Mouse (Mus musculus) limb, embryonic 15.5 days (tissue): Measurements from ENCODE around the gene Slc30a10. TPM values are rescaled to one million over a fixed set of nuclear protein-coding genes. Genes with fewer than 3 reads are reported as not detected.

Experiments
- ATAC-seq: fragments of 200-750 bp; cut with Nextera tagmentation; 2 replicates; pipeline ENCODE4 v1.8.0; 2017; ENCODE audit warnings: low read depth, moderate TSS enrichment; ENCODE audit not compliant: insufficient number of reproducible peaks, low FRiP score, low TSS enrichment
- H3K27ac ChIP-seq: fragments of 300-500 bp; sonication (generic); 2 replicates; pipeline ENCODE4 v1.5.1; 2015; ENCODE audit warnings: moderate library complexity, mild to moderate bottlenecking, inconsistent platforms
- H3K27me3 ChIP-seq: fragments of 300-500 bp; sonication (generic); 2 replicates; pipeline ENCODE4 v1.6.1; 2015; ENCODE audit warnings: inconsistent platforms
- H3K36me3 ChIP-seq: fragments of 300-500 bp; sonication (generic); 2 replicates; pipeline ENCODE4 v1.6.1; 2015; ENCODE audit warnings: inconsistent platforms
- H3K4me1 ChIP-seq: fragments of 300-500 bp; sonication (generic); 2 replicates; pipeline ENCODE4 v1.6.1; 2015; ENCODE audit warnings: inconsistent platforms
- H3K4me2 ChIP-seq: fragments of 300-500 bp; sonication (generic); 2 replicates; pipeline ENCODE4 v1.6.1; 2015; ENCODE audit warnings: mild to moderate bottlenecking, inconsistent platforms
- H3K4me3 ChIP-seq: fragments of 300-500 bp; sonication (generic); 2 replicates; pipeline ENCODE4 v1.5.1; 2015; ENCODE audit warnings: mild to moderate bottlenecking, inconsistent platforms
- H3K9ac ChIP-seq: fragments of 300-500 bp; sonication (generic); 2 replicates; pipeline ENCODE4 v1.6.1; 2015; ENCODE audit warnings: inconsistent platforms
- H3K9me3 ChIP-seq: fragments of 300-500 bp; sonication (generic); 2 replicates; pipeline ENCODE4 v1.6.1; 2016; ENCODE audit warnings: inconsistent platforms
- WGBS: fragments of 180-500 bp; shearing (Covaris S2); methylation state at CpG from one replicate; pipeline ENCODE4 v1.1.7; 2015; 5-methylcytosine and 5-hydroxymethylcytosine counted together
- polyA plus RNA-seq: library from polyadenylated mRNA; unstranded; fragments of >200 nt; fragmentation: Nextera tagmentation; extraction: Ambion mirVana; gene quantifications from 2 replicates; pipeline ENCODE4 v1.2.1, GENCODE M21; 2015

Slc30a10 gene
- polyA plus RNA-seq, 1 experiment from 2014 or later = 0.45 TPM

- Histone ChIP-seq H3K4me3 (no peak overlapping the region), H3K9ac (no peak overlapping the region), H3K36me3 (no peaks in the 10 kb centered on the region), H3K4me2 (no peak overlapping the region), H3K4me1 (no peaks in the 10 kb centered on the region), H3K27me3 (no peaks in the 10 kb centered on the region), H3K27ac (no peak overlapping the region), H3K9me3 (no peaks in the 10 kb centered on the region)
- WGBS = 71% methylated on average over 18 of the region's 18 CpGs
- no peak for ATAC-seq
Observed at GRCm38 (mm10) chr1:185441703-185442472, 12.8 kb upstream of the Slc30a10 start.

GRCm38 (mm10) chr1:185448936-185449335 is 5.7 kb upstream of the Slc30a10 start:
- Histone ChIP-seq H3K9ac (no peak overlapping the region), H3K4me2 (no peak overlapping the region), H3K9me3 (no peaks in the 10 kb centered on the region), H3K4me1 (no peaks in the 10 kb centered on the region), H3K27ac (no peak overlapping the region), H3K36me3 (no peaks in the 10 kb centered on the region), H3K4me3 (no peak overlapping the region), H3K27me3 (peaks cover 7% of the 10 kb centered on the region)
- 87% methylated on average over 7 of the region's 7 CpGs for WGBS
- ATAC-seq = no peak

DNA sequence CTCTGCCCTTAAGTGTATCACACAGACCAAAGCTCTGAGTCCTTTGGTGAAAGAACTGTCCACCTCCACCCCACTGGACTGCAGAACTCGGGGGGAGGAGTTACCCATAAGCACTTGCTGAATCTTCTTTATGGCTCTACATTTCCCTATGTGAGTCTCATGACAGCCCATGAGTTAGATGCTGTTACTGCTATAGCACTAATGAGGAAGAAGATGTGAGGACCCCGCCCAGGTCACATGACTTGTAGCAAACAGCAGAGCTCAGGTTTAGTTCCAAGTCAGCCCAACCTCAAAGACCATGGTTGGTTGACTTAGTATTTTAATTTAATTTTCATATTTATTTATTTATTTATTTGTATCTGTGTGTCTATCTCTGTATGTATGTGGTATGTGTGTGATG is 4.9 kb upstream of the Slc30a10 start:
- no peaks in the 10 kb centered on the region for H3K9me3 ChIP-seq
- H3K36me3 ChIP-seq = no peaks in the 10 kb centered on the region
- WGBS = 66% methylated on average over 2 of the region's 2 CpGs
- no peak overlapping the region for H3K4me2 ChIP-seq
- H3K27ac ChIP-seq = no peak overlapping the region
- peaks cover 15% of the 10 kb centered on the region for H3K27me3 ChIP-seq
- no peak for ATAC-seq
- no peak overlapping the region for H3K9ac ChIP-seq
- no peak overlapping the region for H3K4me3 ChIP-seq
- H3K4me1 ChIP-seq = peaks cover 4% of the 10 kb centered on the region; the same call in 1 of the 2 replicates

DNA sequence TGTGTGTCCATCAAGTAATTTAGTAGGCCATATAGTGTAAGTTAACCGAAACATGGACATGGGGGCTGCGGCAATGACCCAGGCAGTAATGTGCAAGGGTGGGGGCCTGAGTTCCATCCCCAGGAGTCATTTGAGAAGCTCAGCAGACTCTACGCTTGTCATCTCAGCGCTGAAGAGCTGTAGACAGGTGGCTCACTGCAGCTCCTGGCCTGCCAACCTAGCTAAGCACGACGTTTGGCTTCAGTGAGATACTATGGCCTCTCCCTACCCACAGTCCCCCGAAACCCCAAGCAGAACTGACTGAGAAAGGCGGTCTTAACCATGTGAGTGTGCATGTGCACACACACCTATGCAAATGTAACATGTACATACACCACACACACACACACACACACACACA is 3.6 kb upstream of the Slc30a10 start:
- no peak overlapping the region for H3K27ac ChIP-seq
- no peaks in the 10 kb centered on the region for H3K9me3 ChIP-seq
- 79% methylated on average over 8 of the region's 8 CpGs for WGBS
- H3K4me2 ChIP-seq = no peak overlapping the region
- peaks cover 28% of the 10 kb centered on the region for H3K27me3 ChIP-seq
- peaks cover 13% of the 10 kb centered on the region for H3K4me1 ChIP-seq
- H3K9ac ChIP-seq = no peak overlapping the region
- no peaks in the 10 kb centered on the region for H3K36me3 ChIP-seq
- no peak for ATAC-seq
- H3K4me3 ChIP-seq = no peak overlapping the region

DNA sequence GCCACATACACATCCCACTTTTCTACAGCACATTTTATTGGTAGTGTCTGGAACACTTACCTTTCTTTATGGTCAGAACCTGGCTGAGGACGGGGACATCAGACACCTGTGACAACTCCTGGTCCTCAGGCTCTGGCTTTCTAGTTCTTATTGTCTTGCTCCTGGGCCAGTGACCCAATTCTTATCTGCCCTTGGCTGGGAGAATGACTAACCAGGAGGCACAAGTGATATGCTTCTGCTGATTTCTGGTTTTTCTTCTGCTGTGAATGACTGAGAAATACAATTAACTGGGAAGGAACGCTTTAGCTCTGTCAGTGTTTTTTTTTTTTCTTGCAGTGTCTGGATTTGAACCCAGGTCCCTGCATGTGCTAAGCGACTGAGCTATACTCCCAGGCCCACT is 3.2 kb upstream of the Slc30a10 start:
- Histone ChIP-seq H3K27ac (no peak overlapping the region), H3K9me3 (no peaks in the 10 kb centered on the region), H3K4me2 (no peak overlapping the region), H3K4me1 (peaks cover 13% of the 10 kb centered on the region), H3K27me3 (peaks cover 32% of the 10 kb centered on the region), H3K9ac (no peak overlapping the region), H3K36me3 (no peaks in the 10 kb centered on the region), H3K4me3 (no peak overlapping the region)
- ATAC-seq = no peak
- WGBS = 83% methylated on average over 3 of the region's 3 CpGs

GRCm38 (mm10) chr1:185452461-185452860 is 2.2 kb upstream of the Slc30a10 start:
- Histone ChIP-seq H3K36me3 (no peaks in the 10 kb centered on the region), H3K9ac (no peak overlapping the region), H3K4me1 (peaks cover 13% of the 10 kb centered on the region), H3K9me3 (no peaks in the 10 kb centered on the region), H3K4me3 (no peak overlapping the region), H3K4me2 (no peak overlapping the region), H3K27me3 (peaks cover 42% of the 10 kb centered on the region), H3K27ac (no peak overlapping the region)
- 91% methylated on average over 6 of the region's 6 CpGs for WGBS
- ATAC-seq = no peak

DNA sequence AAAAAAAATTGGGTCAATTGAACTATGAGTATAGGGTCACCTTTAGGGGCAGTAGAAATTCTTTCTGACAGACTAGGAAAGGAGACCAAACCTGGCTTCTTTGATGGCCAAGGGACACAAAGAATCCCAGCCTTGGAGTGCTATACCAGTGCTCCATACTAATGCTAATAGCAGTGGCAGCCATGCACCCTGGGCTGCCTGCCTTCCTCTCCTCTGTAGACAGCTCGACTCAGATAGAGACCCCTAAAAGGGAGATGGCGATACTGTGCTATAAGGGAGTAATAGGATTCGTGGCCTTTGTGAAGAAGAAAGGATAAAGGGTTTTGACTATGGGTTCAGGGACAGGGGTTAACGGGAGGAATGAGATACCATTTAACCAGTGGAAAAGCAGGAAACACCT is 504 bp upstream of the Slc30a10 start:
- Histone ChIP-seq H3K36me3 (no peaks in the 10 kb centered on the region), H3K4me3 (peak overlapping the region; percentile 51), H3K27me3 (peaks cover 48% of the 10 kb centered on the region), H3K9ac (no peak overlapping the region), H3K27ac (no peak overlapping the region), H3K9me3 (no peaks in the 10 kb centered on the region), H3K4me1 (peaks cover 13% of the 10 kb centered on the region), H3K4me2 (peak overlapping the region; percentile 99)
- 52% methylated on average over 4 of the region's 4 CpGs for WGBS
- no peak for ATAC-seq

DNA sequence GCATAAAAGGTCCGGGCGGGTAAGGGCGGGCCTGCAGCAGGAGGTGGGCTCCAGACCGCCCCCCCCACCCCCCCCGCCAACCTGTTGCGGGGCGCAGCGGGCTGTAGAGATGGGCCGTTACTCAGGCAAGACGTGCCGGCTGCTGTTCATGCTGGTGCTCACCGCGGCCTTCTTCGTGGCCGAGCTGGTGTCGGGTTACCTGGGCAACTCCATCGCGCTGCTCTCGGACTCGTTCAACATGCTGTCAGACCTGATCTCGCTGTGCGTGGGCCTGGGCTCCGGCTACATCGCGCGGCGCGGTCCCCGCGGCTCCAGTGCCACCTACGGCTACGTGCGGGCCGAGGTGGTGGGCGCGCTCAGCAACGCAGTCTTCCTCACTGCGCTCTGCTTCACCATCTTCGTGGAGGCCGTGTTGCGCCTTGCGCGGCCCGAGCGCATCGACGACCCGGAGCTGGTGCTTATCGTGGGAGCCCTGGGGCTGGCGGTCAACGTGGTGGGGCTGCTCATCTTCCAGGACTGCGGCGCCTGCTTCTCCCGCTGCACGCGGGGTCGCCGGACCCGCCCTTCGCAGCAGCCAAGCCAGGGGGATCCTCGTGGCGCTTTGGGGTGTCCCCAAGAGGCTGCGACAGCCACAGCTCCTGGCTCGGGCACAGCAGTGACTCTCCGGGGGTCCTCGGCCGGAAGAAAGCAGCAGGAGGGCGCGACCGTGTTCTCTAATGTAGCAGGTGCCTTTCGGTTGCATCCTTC is 480 bp downstream of the Slc30a10 start:
- H3K4me3 ChIP-seq = peak overlapping the region; percentile 51
- H3K27me3 ChIP-seq = peaks cover 48% of the 10 kb centered on the region
- no peak overlapping the region for H3K27ac ChIP-seq
- H3K9me3 ChIP-seq = no peaks in the 10 kb centered on the region
- under 1% methylated on average over 70 of the region's 71 CpGs for WGBS
- H3K4me2 ChIP-seq = peak overlapping the region; percentile 99
- peaks cover 13% of the 10 kb centered on the region for H3K4me1 ChIP-seq
- 0 out of 2 replicates have a peak, but pooled peaks have one; percentile 27 for ATAC-seq
- no peaks in the 10 kb centered on the region for H3K36me3 ChIP-seq
- H3K9ac ChIP-seq = peak overlapping the region; percentile 35

DNA sequence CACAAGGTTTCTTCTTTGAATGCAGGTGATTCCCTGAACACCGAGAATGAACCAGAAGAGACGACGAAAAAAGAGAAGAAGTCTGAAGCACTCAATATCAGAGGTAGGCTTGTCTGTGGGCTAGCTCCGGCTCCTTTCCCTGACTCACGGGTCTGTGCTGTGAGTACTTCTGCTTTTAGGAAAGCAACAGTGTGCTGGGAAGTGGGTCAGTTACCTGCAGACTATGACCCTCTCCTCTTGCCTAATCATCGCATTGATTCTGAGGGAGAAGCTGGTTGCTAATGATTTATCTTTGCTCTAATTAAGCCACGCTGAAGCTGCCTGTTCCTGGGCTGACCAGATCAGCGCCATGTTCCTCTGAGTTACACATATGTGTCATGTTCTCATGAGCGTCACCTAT is 1.7 kb downstream of the Slc30a10 start:
- H3K4me1 ChIP-seq = peaks cover 13% of the 10 kb centered on the region
- no peak for ATAC-seq
- 86% methylated on average over 9 of the region's 9 CpGs for WGBS
- H3K4me3 ChIP-seq = no peak overlapping the region
- H3K27ac ChIP-seq = no peak overlapping the region
- H3K9me3 ChIP-seq = no peaks in the 10 kb centered on the region
- H3K4me2 ChIP-seq = no peak overlapping the region
- no peaks in the 10 kb centered on the region for H3K36me3 ChIP-seq
- H3K9ac ChIP-seq = no peak overlapping the region
- peaks cover 48% of the 10 kb centered on the region for H3K27me3 ChIP-seq

DNA sequence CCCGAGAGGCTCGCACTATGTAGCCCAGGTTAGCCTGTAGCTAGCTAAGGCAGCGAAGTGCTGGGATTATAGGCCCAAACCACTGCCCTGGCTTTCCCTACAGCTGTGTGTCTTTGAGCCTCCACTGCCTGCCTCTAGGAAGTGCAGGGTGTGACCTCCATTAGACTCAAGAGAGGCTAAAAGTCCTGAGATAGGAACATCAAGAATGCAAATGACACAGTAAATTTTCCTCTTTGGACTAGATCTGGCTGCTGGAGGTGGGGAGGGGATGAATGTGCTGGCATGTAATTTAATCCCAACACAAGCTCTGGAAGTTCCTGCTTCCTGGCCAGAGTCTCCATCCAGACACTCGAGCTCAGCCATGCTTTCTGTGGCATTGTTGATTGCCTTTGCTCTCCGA is 5.4 kb downstream of the Slc30a10 start:
- Histone ChIP-seq H3K4me3 (no peak overlapping the region), H3K4me2 (no peak overlapping the region), H3K36me3 (no peaks in the 10 kb centered on the region), H3K27ac (no peak overlapping the region), H3K4me1 (peaks cover 5% of the 10 kb centered on the region), H3K27me3 (peaks cover 29% of the 10 kb centered on the region), H3K9ac (no peak overlapping the region), H3K9me3 (no peaks in the 10 kb centered on the region)
- 83% methylated on average over 5 of the region's 5 CpGs for WGBS
- ATAC-seq = no peak

GRCm38 (mm10) chr1:185462889-185463288 is 8.2 kb downstream of the Slc30a10 start:
- Histone ChIP-seq H3K9ac (no peak overlapping the region), H3K4me2 (no peak overlapping the region), H3K27me3 (0 out of 2 replicates have a peak, but pooled peaks cover 1% of the 10 kb centered on the region), H3K27ac (no peak overlapping the region), H3K9me3 (no peaks in the 10 kb centered on the region), H3K36me3 (no peaks in the 10 kb centered on the region), H3K4me3 (no peak overlapping the region), H3K4me1 (no peaks in the 10 kb centered on the region; the same call in 1 of the 2 replicates)
- ATAC-seq = no peak
- 77% methylated on average over 5 of the region's 5 CpGs for WGBS

GRCm38 (mm10) chr1:185469551-185470021 is 14.9 kb downstream of the Slc30a10 start:
- ATAC-seq = no peak
- WGBS = 71% methylated on average over 8 of the region's 8 CpGs
- H3K4me2 ChIP-seq = no peak overlapping the region

More at GRCm38 (mm10) chr1:185469551-185470021, 14.9 kb downstream of the Slc30a10 start:
- Histone ChIP-seq H3K36me3 (no peaks in the 10 kb centered on the region), H3K9me3 (no peaks in the 10 kb centered on the region), H3K4me3 (no peak overlapping the region), H3K9ac (no peak overlapping the region), H3K27me3 (no peaks in the 10 kb centered on the region), H3K4me1 (peaks cover 3% of the 10 kb centered on the region; the same call in 1 of the 2 replicates), H3K27ac (no peak overlapping the region)
